Mouse (Mus musculus) cerebellum, adult 2 months (tissue): ENCODE data around the gene C330007P06Rik. TPM values are rescaled to one million over a fixed set of nuclear protein-coding genes. Genes with fewer than 3 reads are reported as not detected.
A peak's percentile ranks its signal among the peaks of the same experiment; 100 is the strongest.

Experiments
- DNase-seq, 2 experiments: peaks; one replicate each; pipeline ENCODE4 v3.0.0; 2021
- H3K27ac ChIP-seq: fragments of 200-500 bp; 2 replicates; pipeline ENCODE4 v1.5.1; 2012; ENCODE audit warnings: low read length, control low read depth, inconsistent platforms; ENCODE audit not compliant: insufficient read depth
- H3K27me3 ChIP-seq: fragments of 200-500 bp; 2 replicates; pipeline ENCODE4 v1.6.1; 2012; ENCODE audit warnings: inconsistent platforms, mild to moderate bottlenecking, low read length, moderate library complexity; ENCODE audit not compliant: control insufficient read depth, insufficient read depth
- H3K4me1 ChIP-seq: fragments of 200-500 bp; 2 replicates; pipeline ENCODE4 v1.6.1; 2011; ENCODE audit warnings: low read length; ENCODE audit not compliant: control insufficient read depth, insufficient read depth
- H3K4me3 ChIP-seq: fragments of 200-500 bp; replicated peaks from 2 replicates; pipeline ENCODE3; 2011; ENCODE audit warnings: mild to moderate bottlenecking, low read depth, low read length, control low read depth; ENCODE audit not compliant: insufficient read depth
- CTCF ChIP-seq: fragments of 200-500 bp; IDR thresholded peaks from 2 replicates; pipeline ENCODE4 v1.5.1; 2011; ENCODE audit warnings: low read depth, mild to moderate bottlenecking, control low read depth, low read length, moderate library complexity, borderline replicate concordance; ENCODE audit not compliant: insufficient read depth
- POLR2A ChIP-seq: fragments of 200-500 bp; IDR thresholded peaks from 2 replicates; pipeline ENCODE4 v1.6.1; 2011; ENCODE audit warnings: low read length, control low read depth, borderline replicate concordance; ENCODE audit not compliant: insufficient read depth
- WGBS: fragments of 180-500 bp; shearing (Covaris S2); methylation state at CpG from one replicate; pipeline ENCODE4 v1.1.7; 2018; 5-methylcytosine and 5-hydroxymethylcytosine counted together
- polyA plus RNA-seq: library from polyadenylated mRNA; depleted of rRNA; stranded (reverse); fragments of >200 nt; gene quantifications from 2 replicates; pipeline ENCODE4 v1.2.3, GENCODE M21; 2012

C330007P06Rik gene
- polyA plus RNA-seq, 1 experiment: 28.8 TPM

DNA sequence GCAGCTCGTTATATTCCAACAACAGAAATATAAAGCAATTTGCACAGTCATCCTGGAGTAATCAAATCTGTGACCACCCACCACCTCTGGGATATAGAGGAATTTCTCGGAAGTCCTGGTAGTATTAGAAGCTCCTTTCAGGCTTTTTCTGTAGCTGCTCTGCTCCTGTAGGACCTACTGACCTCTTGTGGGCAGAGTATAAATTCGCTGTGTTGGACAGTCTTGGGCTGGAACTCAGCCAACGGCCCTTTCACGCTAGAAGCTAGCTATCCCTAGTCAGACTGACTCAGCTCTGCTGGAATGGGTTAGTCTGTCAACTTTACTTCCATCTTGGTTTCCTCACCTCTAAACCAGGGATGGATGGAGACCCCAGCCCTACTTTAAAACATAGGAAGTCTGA lies 43.6 kb downstream of the C330007P06Rik start:
- TF ChIP-seq POLR2A: no peak
- TF ChIP-seq CTCF: peak; percentile 28; the same call in 1 of the 2 replicates
- no peak overlapping the region for H3K27ac ChIP-seq
- H3K4me3 ChIP-seq: no peak overlapping the region
- no peaks in the 10 kb centered on the region for H3K4me1 ChIP-seq
- WGBS: 16% methylated on average over 5 of the region's 5 CpGs
- H3K27me3 ChIP-seq: no peaks in the 10 kb centered on the region
- peak; percentile 43 to 46 for DNase-seq

DNA sequence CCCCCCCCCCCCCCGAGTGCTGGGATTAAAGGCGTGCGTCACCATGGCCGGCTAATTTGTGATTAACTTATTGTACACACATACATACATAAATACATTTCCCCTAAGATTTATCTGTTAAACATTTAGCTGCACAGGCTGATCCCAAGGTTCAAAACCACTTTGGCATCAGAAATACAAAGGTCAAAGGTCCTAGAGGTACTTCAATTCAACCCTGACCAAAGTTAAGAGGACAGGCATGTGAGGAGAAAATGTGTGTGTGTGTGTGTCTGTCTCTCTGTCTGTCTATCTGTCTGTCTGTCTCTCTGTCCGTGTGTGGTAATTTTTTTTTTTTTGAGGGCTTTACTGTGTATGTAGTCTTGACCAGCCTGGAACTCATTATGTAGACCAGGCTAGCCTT lies 47.0 kb downstream of the C330007P06Rik start:
- Histone ChIP-seq H3K4me1 (no peaks in the 10 kb centered on the region), H3K4me3 (no peak overlapping the region), H3K27ac (no peak overlapping the region), H3K27me3 (no peaks in the 10 kb centered on the region)
- 87% methylated on average over 1 of the region's 5 CpGs for WGBS
- DNase-seq: no peak
- no peak for TF ChIP-seq POLR2A
- TF ChIP-seq CTCF: no peak

- H3K27me3 ChIP-seq: no peaks in the 10 kb centered on the region
- DNase-seq: no peak
- TF ChIP-seq POLR2A: no peak
- no peak for TF ChIP-seq CTCF
These were observed 48.9 kb downstream of the C330007P06Rik start for GRCm38 (mm10) chrX:36825032-36825431.

DNA sequence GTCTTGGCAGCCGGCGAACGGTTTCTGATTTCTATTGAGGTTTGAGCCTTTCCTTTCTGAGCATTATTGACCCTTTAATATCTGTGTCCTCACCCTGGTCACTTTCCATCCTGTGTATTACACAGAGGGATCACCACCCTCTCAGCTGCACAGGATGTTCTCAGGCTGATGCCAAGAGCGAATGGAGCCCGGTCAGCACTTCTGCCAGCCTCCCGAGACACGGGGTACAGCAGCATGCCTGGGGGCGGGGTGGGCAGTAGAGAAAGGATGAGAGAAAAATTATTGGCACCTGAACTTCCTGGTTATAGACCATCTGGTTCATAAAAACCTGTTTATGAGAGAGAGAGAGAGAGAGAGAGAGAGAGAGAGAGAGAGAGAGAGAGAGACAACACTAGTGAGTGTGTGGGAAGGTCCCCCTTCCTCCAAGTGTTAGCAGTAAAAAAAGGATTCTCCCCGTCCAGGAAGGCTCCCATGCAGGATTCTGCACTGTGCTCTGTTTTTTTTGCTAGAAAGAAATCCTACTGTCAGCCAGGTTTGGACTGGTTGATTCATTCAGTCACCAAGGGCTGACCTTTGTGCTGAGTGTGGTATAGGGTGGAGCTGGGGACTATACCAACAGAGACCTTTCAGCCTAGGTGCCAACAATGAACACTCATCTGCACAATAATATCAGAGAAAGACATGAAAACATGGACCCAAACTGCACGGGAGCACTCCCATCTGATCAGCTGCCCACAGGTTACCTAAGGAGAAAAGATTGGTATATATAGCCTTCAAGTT lies 49.8 kb downstream of the C330007P06Rik start:
- DNase-seq: no peak
- Histone ChIP-seq H3K4me3 (no peak overlapping the region), H3K27ac (no peak overlapping the region), H3K4me1 (no peaks in the 10 kb centered on the region), H3K27me3 (no peaks in the 10 kb centered on the region)
- TF ChIP-seq CTCF: no peak
- no peak for TF ChIP-seq POLR2A
- WGBS: 58% methylated on average over 10 of the region's 10 CpGs

More at GRCm38 (mm10) chrX:36825032-36825431, 48.9 kb downstream of the C330007P06Rik start:
- H3K27ac ChIP-seq: no peak overlapping the region
- H3K4me1 ChIP-seq: no peaks in the 10 kb centered on the region
- WGBS: 40% methylated on average over 2 of the region's 2 CpGs
- H3K4me3 ChIP-seq: no peak overlapping the region

DNA sequence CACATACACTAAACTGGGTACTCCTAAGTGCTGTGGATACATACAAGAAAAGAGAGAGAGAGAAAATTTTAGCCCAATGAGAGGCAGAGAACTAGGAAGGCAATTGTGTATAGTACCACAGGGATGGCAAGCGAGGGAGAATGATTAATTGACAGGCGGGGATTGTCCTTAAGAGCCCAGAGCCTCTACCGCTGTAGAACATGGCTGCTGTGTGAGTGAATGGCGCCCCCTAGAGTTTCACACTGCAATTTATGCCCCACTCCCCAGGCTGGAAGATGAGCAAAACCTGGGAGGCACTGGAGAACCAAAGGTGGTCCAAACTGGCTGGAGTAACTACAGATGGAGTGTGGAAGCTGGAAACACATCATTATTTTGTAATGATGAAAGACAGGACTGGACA lies 53.7 kb downstream of the C330007P06Rik start:
- peak; percentile 21 to 42 for DNase-seq
- TF ChIP-seq POLR2A (no peak), CTCF (peak; percentile 57)
- no peaks in the 10 kb centered on the region for H3K4me1 ChIP-seq
- 16% methylated on average over 4 of the region's 4 CpGs for WGBS
- H3K27ac ChIP-seq: no peak overlapping the region
- H3K4me3 ChIP-seq: no peak overlapping the region
- no peaks in the 10 kb centered on the region for H3K27me3 ChIP-seq

GRCm38 (mm10) chrX:36819575-36819974 lies 54.3 kb downstream of the C330007P06Rik start:
- Histone ChIP-seq H3K27me3 (no peaks in the 10 kb centered on the region), H3K4me1 (no peaks in the 10 kb centered on the region), H3K27ac (no peak overlapping the region), H3K4me3 (no peak overlapping the region)
- TF ChIP-seq CTCF (no peak), POLR2A (no peak)
- no peak for DNase-seq
- WGBS: 87% methylated on average over 4 of the region's 4 CpGs

GRCm38 (mm10) chrX:36816953-36817441 lies 56.9 kb downstream of the C330007P06Rik start:
- 17% methylated on average over 9 of the region's 10 CpGs for WGBS
- peak overlapping the region; percentile 59 for H3K4me3 ChIP-seq
- no peaks in the 10 kb centered on the region for H3K4me1 ChIP-seq
- no peaks in the 10 kb centered on the region for H3K27me3 ChIP-seq
- no peak overlapping the region for H3K27ac ChIP-seq
- peak in 1 of 2 experiments; percentile 25 for DNase-seq
- no peak for TF ChIP-seq CTCF
- no peak for TF ChIP-seq POLR2A

DNA sequence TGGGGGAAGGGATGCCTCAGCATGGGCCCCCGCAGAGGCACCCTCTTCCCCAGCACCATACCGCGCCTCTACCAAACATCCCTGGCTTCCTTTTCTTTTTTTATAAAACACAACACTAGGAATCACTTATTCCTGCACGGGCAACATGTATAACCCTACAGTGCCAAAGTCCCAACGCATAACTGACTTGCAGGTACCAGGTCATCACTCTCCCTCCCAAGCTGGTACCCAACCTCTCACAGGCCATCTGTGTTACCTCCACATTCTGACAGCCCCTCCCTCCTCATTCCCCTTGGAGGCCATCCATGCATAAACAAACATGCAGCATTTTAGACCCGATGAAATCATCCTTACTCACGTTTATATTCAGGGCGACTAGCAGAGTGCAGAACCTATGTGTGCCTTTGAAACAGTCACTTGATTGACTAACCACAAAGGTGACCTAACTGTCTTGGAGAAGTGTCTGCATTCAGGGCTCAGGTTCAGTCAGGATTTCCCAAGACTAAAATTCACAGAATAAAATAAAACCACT lies 57.5 kb downstream of the C330007P06Rik start:
- Histone ChIP-seq H3K4me3 (no peak overlapping the region), H3K27ac (no peak overlapping the region)

More for the DNA sequence above, 57.5 kb downstream of the C330007P06Rik start:
- WGBS: 31% methylated on average over 8 of the region's 8 CpGs
- no peak for DNase-seq
- TF ChIP-seq POLR2A: no peak
- no peak for TF ChIP-seq CTCF
- no peaks in the 10 kb centered on the region for H3K4me1 ChIP-seq
- H3K27me3 ChIP-seq: no peaks in the 10 kb centered on the region
